Mouse (Mus musculus): ENCODE data around the gene Mypn. TPM values are rescaled to one million over a fixed set of nuclear protein-coding genes. Genes with fewer than 3 reads are reported as not detected.

Gene Mypn
- total and polyA plus RNA-seq, 3 experiments: 0.17 to 0.81 (median 0.39) TPM

DNA sequence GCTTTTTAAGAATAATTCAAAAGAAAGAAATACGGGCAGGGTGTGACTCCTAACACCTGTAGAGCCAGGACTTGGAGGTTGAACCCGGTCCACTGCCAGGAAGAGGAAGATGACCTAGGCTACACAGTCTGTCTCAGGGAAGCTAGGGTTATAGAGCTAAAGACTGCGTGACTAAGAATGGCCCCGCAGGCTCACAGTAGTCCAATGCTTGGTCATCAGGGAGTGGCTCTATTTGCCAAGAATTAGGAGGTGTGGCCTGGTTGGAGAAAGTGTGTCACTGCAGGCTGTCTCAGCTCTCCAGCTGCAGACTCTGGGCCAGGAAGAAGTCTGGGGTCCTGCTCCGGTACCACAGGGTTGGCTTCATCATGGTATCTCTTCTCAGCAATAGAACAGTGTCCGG, 32.9 kb upstream of the Mypn start:
- peaks cover 15% of the 10 kb centered on the region for H3K9me3 ChIP-seq (replicated peaks; ENCODE audit: low read length)
- no peak for DNase-seq (ENCODE audit: extremely low read depth)
- H3K9ac ChIP-seq (ENCODE audit: insufficient read depth, low read depth): no peak overlapping the region
- in situ Hi-C loops (cut with MboI; ENCODE audit: low pct_ligation_motif_present, low pct_unique_long_range_greater_than_20kb, low sequenced_read_pairs): loop anchor here (10.0 kb wide), 1 partner anchor 62 kb away; no protein-coding TSS in a partner anchor
- dilution Hi-C loops (cut with MboI; ENCODE audit: extremely low pct_ligation_motif_present, extremely low pct_unique_long_range_greater_than_20kb, low sequenced_read_pairs): no loop called here
- H3K36me3 ChIP-seq (replicated peaks in 1 of 2; ENCODE audit: control insufficient read depth in 1 of 2, insufficient read depth in 1 of 2, low read length in 1 of 2): no peaks in the 10 kb centered on the region
- H3K79me2 ChIP-seq (replicated peaks; ENCODE audit: control insufficient read depth, extremely low read depth, insufficient read depth, poor library complexity, severe bottlenecking): no peaks in the 10 kb centered on the region
- H3K27ac ChIP-seq (ENCODE audit: insufficient read depth, low read depth): no peak overlapping the region
- H3K4me3 ChIP-seq (replicated peaks in 1 of 3; ENCODE audit: low read depth in 2 of 3, low read length in 2 of 3, poor library complexity in 1 of 3): no peak overlapping the region
- TF ChIP-seq NELFE (IDR thresholded peaks at IDR 0.05; ENCODE audit: low read depth, low read length): no peak
- no peak for TF ChIP-seq MAX (IDR thresholded peaks at IDR 0.05; ENCODE audit: low read length)
- no peak for TF ChIP-seq HCFC1 (IDR thresholded peaks at IDR 0.05; ENCODE audit: low read depth, low read length)
- TF ChIP-seq MEF2A (IDR thresholded peaks at IDR 0.05; ENCODE audit: borderline replicate concordance, low read depth, low read length): no peak
- no peak for TF ChIP-seq CHD1 (IDR thresholded peaks at IDR 0.05; ENCODE audit: low read depth, low read length)
- TF ChIP-seq USF2 (conservative IDR thresholded peaks at IDR 0.05; ENCODE audit: low read depth, low read length): no peak
- TF ChIP-seq ZC3H11A (IDR thresholded peaks at IDR 0.05; ENCODE audit: low read depth, low read length): no peak
- no peak for TF ChIP-seq ETS1 (conservative IDR thresholded peaks at IDR 0.05; ENCODE audit: low read depth, low read length)
- TF ChIP-seq ZKSCAN1 (IDR thresholded peaks at IDR 0.05; ENCODE audit: borderline replicate concordance, low read depth, low read length): no peak
- TF ChIP-seq JUND (conservative IDR thresholded peaks at IDR 0.05; ENCODE audit: low read depth, low read length): no peak
- TF ChIP-seq TCF12 (IDR thresholded peaks at IDR 0.05; ENCODE audit: low read depth, low read length): no peak
- no peak for TF ChIP-seq MXI1 (IDR thresholded peaks at IDR 0.05; ENCODE audit: low read depth, low read length)
- no peak for TF ChIP-seq SIN3A (IDR thresholded peaks at IDR 0.05; ENCODE audit: low read length)
- no peak for TF ChIP-seq JUN (IDR thresholded peaks at IDR 0.05; ENCODE audit: insufficient read depth, low read depth, low read length)
- TF ChIP-seq POLR2AphosphoS2 (IDR thresholded peaks at IDR 0.05; ENCODE audit: low read depth, low read length): no peak
- TF ChIP-seq PAX5 (IDR thresholded peaks at IDR 0.05; ENCODE audit: low read length): no peak
- no peak for TF ChIP-seq KAT2A (IDR thresholded peaks at IDR 0.05; ENCODE audit: insufficient replicate concordance, low read length)
- H3K4me1 ChIP-seq (ENCODE audit: control insufficient read depth in 1 of 2, insufficient read depth in 2 of 2): peaks cover 12 to 26% of the 10 kb centered on the region in 2 experiments
- H3K4me2 ChIP-seq (ENCODE audit: insufficient read depth, low read depth, poor library complexity, severe bottlenecking): no peak overlapping the region
- H3K27me3 ChIP-seq (replicated peaks): no peaks in the 10 kb centered on the region

DNA sequence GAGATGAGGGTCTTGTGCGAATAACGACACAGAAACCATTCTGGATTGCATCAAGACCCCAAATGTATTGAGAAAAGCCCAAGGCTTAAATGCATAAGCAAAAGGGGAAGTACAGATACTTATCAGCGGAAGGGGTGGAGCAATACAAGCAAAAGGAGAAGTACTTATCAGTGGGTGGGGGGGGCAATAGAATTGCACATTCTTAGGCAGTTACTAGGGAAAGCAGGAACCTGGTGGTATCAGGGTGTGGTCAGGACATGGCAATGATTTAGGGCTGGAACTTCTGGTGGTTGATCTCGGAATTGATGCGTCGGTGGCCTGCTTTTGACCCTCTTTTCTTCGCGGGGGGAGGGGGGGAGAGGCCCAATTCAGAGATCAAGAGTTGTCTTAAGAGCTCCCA, 32.1 kb upstream of the Mypn start:
- no peaks in the 10 kb centered on the region for H3K27me3 ChIP-seq (replicated peaks)
- H3K9me3 ChIP-seq (replicated peaks; ENCODE audit: low read length): peaks cover 15% of the 10 kb centered on the region
- in situ Hi-C loops (cut with MboI; ENCODE audit: low pct_ligation_motif_present, low pct_unique_long_range_greater_than_20kb, low sequenced_read_pairs) (loop anchor here (10.0 kb wide), 1 partner anchor 61 kb away; no protein-coding TSS in a partner anchor), dilution Hi-C loops (cut with MboI; ENCODE audit: extremely low pct_ligation_motif_present, extremely low pct_unique_long_range_greater_than_20kb, low sequenced_read_pairs) (no loop called here)
- no peak overlapping the region for H3K27ac ChIP-seq (ENCODE audit: insufficient read depth, low read depth)
- no peak overlapping the region for H3K4me3 ChIP-seq (replicated peaks in 1 of 3; ENCODE audit: low read depth in 2 of 3, low read length in 2 of 3, poor library complexity in 1 of 3)
- DNase-seq (ENCODE audit: extremely low read depth): no peak
- H3K4me2 ChIP-seq (ENCODE audit: insufficient read depth, low read depth, poor library complexity, severe bottlenecking): no peak overlapping the region
- H3K79me2 ChIP-seq (replicated peaks; ENCODE audit: control insufficient read depth, extremely low read depth, insufficient read depth, poor library complexity, severe bottlenecking): no peaks in the 10 kb centered on the region
- H3K4me1 ChIP-seq (ENCODE audit: control insufficient read depth in 1 of 2, insufficient read depth in 2 of 2): peaks cover 12 to 26% of the 10 kb centered on the region in 2 experiments
- H3K36me3 ChIP-seq (replicated peaks in 1 of 2; ENCODE audit: control insufficient read depth in 1 of 2, insufficient read depth in 1 of 2, low read length in 1 of 2): no peaks in the 10 kb centered on the region
- H3K9ac ChIP-seq (ENCODE audit: insufficient read depth, low read depth): no peak overlapping the region
- no peak for TF ChIP-seq MYC (IDR thresholded peaks at IDR 0.05; ENCODE audit: low read depth, low read length)
- TF ChIP-seq CHD2 (IDR thresholded peaks at IDR 0.05; ENCODE audit: low read length): no peak
- TF ChIP-seq JUND (conservative IDR thresholded peaks at IDR 0.05; ENCODE audit: low read depth, low read length): no peak
- TF ChIP-seq POLR2AphosphoS2 (IDR thresholded peaks at IDR 0.05; ENCODE audit: low read depth, low read length): no peak
- TF ChIP-seq UBTF (IDR thresholded peaks at IDR 0.05; ENCODE audit: low read depth, low read length): no peak
- no peak for TF ChIP-seq CHD1 (IDR thresholded peaks at IDR 0.05; ENCODE audit: low read depth, low read length)
- TF ChIP-seq NELFE (IDR thresholded peaks at IDR 0.05; ENCODE audit: low read depth, low read length): no peak
- TF ChIP-seq ZNF384 (IDR thresholded peaks at IDR 0.05; ENCODE audit: low read depth, low read length): no peak
- no peak for TF ChIP-seq RAD21 (IDR thresholded peaks at IDR 0.05; ENCODE audit: low read depth, low read length)

All from CH12.LX (cell line).